Mouse (Mus musculus): ENCODE data around the gene Dnajc14.
"Not testable (repeated sequence)": the region's sequence is repeated elsewhere in the genome, so short reads cannot be mapped to it uniquely, and the experiment has no call there.

Gene Dnajc14

GRCm38 (mm10) chr10:128820217-128820616 is 16.4 kb downstream of the Dnajc14 start:
- DNase-seq (ENCODE audit: low read depth, low spot score): no peak

- DNase-seq (ENCODE audit: low read depth, low spot score): peak; percentile 98
Measured at GRCm38 (mm10) chr10:128821358-128822056, 17.6 kb downstream of the Dnajc14 start, which contains the start of gene Ormdl2. Gene Ormdl2 (minus strand): TSS chr10:128821645.

GRCm38 (mm10) chr10:128822135-128822534 is 18.3 kb downstream of the Dnajc14 start:
- no peak for DNase-seq (ENCODE audit: low read depth, low spot score)

- DNase-seq (ENCODE audit: low read depth, low spot score): not testable (repeated sequence)
Measured at GRCm38 (mm10) chr10:128823087-128823486, 19.2 kb downstream of the Dnajc14 start.

- peak; percentile 26 for DNase-seq (ENCODE audit: low read depth, low spot score)
Measured at GRCm38 (mm10) chr10:128823821-128824220, 20.0 kb downstream of the Dnajc14 start.

- DNase-seq (ENCODE audit: low read depth, low spot score): no peak
Measured at GRCm38 (mm10) chr10:128837400-128837799, 33.5 kb downstream of the Dnajc14 start.

- DNase-seq (ENCODE audit: low read depth, low spot score): no peak
Measured at GRCm38 (mm10) chr10:128839434-128839833, 35.6 kb downstream of the Dnajc14 start.

- no peak for DNase-seq (ENCODE audit: low read depth, low spot score)
Measured at GRCm38 (mm10) chr10:128840612-128841011, 36.8 kb downstream of the Dnajc14 start.

GRCm38 (mm10) chr10:128843260-128843659 is 39.4 kb downstream of the Dnajc14 start:
- no peak for DNase-seq (ENCODE audit: low read depth, low spot score)

- DNase-seq (ENCODE audit: low read depth, low spot score): peak; percentile 51
Measured at GRCm38 (mm10) chr10:128845516-128845915, 41.7 kb downstream of the Dnajc14 start.

GRCm38 (mm10) chr10:128846664-128847063 is 42.8 kb downstream of the Dnajc14 start:
- DNase-seq (ENCODE audit: low read depth, low spot score): no peak

- DNase-seq (ENCODE audit: low read depth, low spot score): no peak
Measured at GRCm38 (mm10) chr10:128848426-128848825, 44.6 kb downstream of the Dnajc14 start.

- DNase-seq (ENCODE audit: low read depth, low spot score): no peak
Measured at GRCm38 (mm10) chr10:128850339-128850738, 46.5 kb downstream of the Dnajc14 start.

GRCm38 (mm10) chr10:128861176-128861575 is 57.3 kb downstream of the Dnajc14 start:
- no peak for DNase-seq (ENCODE audit: low read depth, low spot score)

GRCm38 (mm10) chr10:128866042-128866441 is 62.2 kb downstream of the Dnajc14 start:
- DNase-seq (ENCODE audit: low read depth, low spot score): peak; percentile 37

- DNase-seq (ENCODE audit: low read depth, low spot score): no peak
Measured at GRCm38 (mm10) chr10:128866518-128866917, 62.7 kb downstream of the Dnajc14 start.

Measured in CD4-positive, CD25-positive, alpha-beta regulatory T cell, adult 2 months (primary cell).